Mouse (Mus musculus): ENCODE measurements around the gene Sh3rf1. TPM values are rescaled to one million over a fixed set of nuclear protein-coding genes. Genes with fewer than 3 reads are reported as not detected.
A peak's percentile ranks its signal among the peaks of the same experiment; 100 is the strongest.

Sh3rf1 gene
- polyA plus RNA-seq, 1 experiment from 2014 or later, result 6.4 TPM

- Histone ChIP-seq H3K9me3 (replicated peaks; ENCODE audit: control insufficient read depth, low read length) (no peaks in the 10 kb centered on the region), H3K36me3 (ENCODE audit: control insufficient read depth, insufficient read depth, low read length) (0 out of 2 replicates have a peak, but pooled peaks cover 3% of the 10 kb centered on the region), H3K4me1 (ENCODE audit: control insufficient read depth, insufficient read depth, low read length) (peaks cover 14% of the 10 kb centered on the region), H3K9ac (ENCODE audit: low read depth, low read length) (no peak overlapping the region), H3K27me3 (ENCODE audit: control insufficient read depth, insufficient read depth, low read length) (no peaks in the 10 kb centered on the region), H3K27ac (ENCODE audit: low read depth, low read length) (no peak overlapping the region), H3K4me3 (ENCODE audit: low read depth, low read length) (no peak overlapping the region), H3K4me2 (no peak overlapping the region)
- WGBS (ENCODE audit: insufficient replicate concordance), result 74% methylated on average over 9 of the region's 9 CpGs
- no peak for ATAC-seq (replicated peaks; ENCODE audit: insufficient number of reproducible peaks, low FRiP score, low TSS enrichment)
These were observed 160.9 kb downstream of the Sh3rf1 start for GRCm38 (mm10) chr8:61384536-61384935.

GRCm38 (mm10) chr8:61385502-61386191 is 162.0 kb downstream of the Sh3rf1 start:
- H3K9ac ChIP-seq (ENCODE audit: low read depth, low read length), result no peak overlapping the region
- no peak overlapping the region for H3K4me3 ChIP-seq (ENCODE audit: low read depth, low read length)
- no peak overlapping the region for H3K4me2 ChIP-seq
- H3K27ac ChIP-seq (ENCODE audit: low read depth, low read length), result no peak overlapping the region
- peaks cover 14% of the 10 kb centered on the region for H3K4me1 ChIP-seq (ENCODE audit: control insufficient read depth, insufficient read depth, low read length)
- no peaks in the 10 kb centered on the region for H3K9me3 ChIP-seq (replicated peaks; ENCODE audit: control insufficient read depth, low read length)
- H3K36me3 ChIP-seq (ENCODE audit: control insufficient read depth, insufficient read depth, low read length), result 0 out of 2 replicates have a peak, but pooled peaks cover 3% of the 10 kb centered on the region
- H3K27me3 ChIP-seq (ENCODE audit: control insufficient read depth, insufficient read depth, low read length), result no peaks in the 10 kb centered on the region
- 82% methylated on average over 11 of the region's 11 CpGs for WGBS (ENCODE audit: insufficient replicate concordance)
- ATAC-seq (replicated peaks; ENCODE audit: insufficient number of reproducible peaks, low FRiP score, low TSS enrichment), result no peak

DNA sequence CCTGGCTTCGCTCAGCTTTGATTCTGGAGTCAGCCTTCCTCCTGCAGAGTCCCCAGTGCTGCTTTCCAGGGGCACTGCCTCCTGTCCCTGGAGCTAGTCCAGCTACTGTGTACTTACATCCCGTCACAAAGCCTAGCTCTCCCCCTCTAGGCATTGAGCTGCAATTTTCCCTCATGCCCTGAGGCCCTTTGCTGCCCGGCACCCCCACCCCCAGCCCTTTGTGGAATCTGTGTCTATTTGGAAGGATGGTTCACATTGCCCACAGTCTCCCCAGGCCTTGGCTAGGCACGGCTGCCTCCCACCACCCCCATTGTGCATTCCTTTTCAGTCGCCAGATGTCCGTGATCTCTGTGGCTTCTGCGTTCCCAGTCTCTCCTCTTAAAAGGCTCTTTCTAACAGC is 163.0 kb downstream of the Sh3rf1 start:
- Histone ChIP-seq H3K27ac (ENCODE audit: low read depth, low read length) (no peak overlapping the region), H3K4me1 (ENCODE audit: control insufficient read depth, insufficient read depth, low read length) (peaks cover 14% of the 10 kb centered on the region), H3K27me3 (ENCODE audit: control insufficient read depth, insufficient read depth, low read length) (no peaks in the 10 kb centered on the region), H3K4me3 (ENCODE audit: low read depth, low read length) (no peak overlapping the region), H3K36me3 (ENCODE audit: control insufficient read depth, insufficient read depth, low read length) (0 out of 2 replicates have a peak, but pooled peaks cover 3% of the 10 kb centered on the region), H3K9me3 (replicated peaks; ENCODE audit: control insufficient read depth, low read length) (no peaks in the 10 kb centered on the region), H3K4me2 (no peak overlapping the region), H3K9ac (ENCODE audit: low read depth, low read length) (no peak overlapping the region)
- ATAC-seq (replicated peaks; ENCODE audit: insufficient number of reproducible peaks, low FRiP score, low TSS enrichment), result 0 out of 2 replicates have a peak, but pooled peaks have one; percentile 37
- whole genome bisulfite sequencing (ENCODE audit: insufficient replicate concordance), result 31% methylated on average over 7 of the region's 7 CpGs

DNA sequence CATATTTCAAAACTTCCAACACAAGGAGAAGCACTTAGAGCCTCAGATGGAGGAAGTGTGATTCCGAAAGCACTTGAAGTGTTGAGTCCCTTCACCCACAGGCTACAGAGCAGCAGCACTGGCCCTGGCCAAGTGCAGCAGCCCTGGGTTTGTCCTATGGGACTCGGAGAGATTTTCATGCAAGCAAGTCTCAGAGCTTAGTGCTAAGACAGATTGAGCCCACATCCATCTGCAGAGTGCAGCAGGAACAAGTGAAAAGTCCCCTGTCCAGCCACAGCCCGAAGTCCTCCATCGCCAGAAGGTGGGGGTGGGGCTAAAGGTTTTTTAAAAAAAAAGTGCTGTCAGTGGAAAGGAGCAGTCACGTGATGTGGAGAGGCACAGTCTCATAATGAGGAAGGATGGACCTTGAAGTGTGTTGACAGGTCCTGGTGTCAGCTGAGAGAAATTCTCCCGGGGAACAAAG is 163.9 kb downstream of the Sh3rf1 start:
- Histone ChIP-seq H3K4me3 (ENCODE audit: low read depth, low read length) (no peak overlapping the region), H3K36me3 (ENCODE audit: control insufficient read depth, insufficient read depth, low read length) (0 out of 2 replicates have a peak, but pooled peaks cover 3% of the 10 kb centered on the region), H3K27me3 (ENCODE audit: control insufficient read depth, insufficient read depth, low read length) (no peaks in the 10 kb centered on the region), H3K9ac (ENCODE audit: low read depth, low read length) (no peak overlapping the region), H3K9me3 (replicated peaks; ENCODE audit: control insufficient read depth, low read length) (no peaks in the 10 kb centered on the region), H3K27ac (ENCODE audit: low read depth, low read length) (no peak overlapping the region), H3K4me1 (ENCODE audit: control insufficient read depth, insufficient read depth, low read length) (peaks cover 11% of the 10 kb centered on the region), H3K4me2 (peak overlapping the region; percentile 38; the same call in 1 of the 2 replicates)
- 28% methylated on average over 6 of the region's 6 CpGs for WGBS (ENCODE audit: insufficient replicate concordance)
- peak; percentile 33; the same call in 1 of the 2 replicates for ATAC-seq (replicated peaks; ENCODE audit: insufficient number of reproducible peaks, low FRiP score, low TSS enrichment)

DNA sequence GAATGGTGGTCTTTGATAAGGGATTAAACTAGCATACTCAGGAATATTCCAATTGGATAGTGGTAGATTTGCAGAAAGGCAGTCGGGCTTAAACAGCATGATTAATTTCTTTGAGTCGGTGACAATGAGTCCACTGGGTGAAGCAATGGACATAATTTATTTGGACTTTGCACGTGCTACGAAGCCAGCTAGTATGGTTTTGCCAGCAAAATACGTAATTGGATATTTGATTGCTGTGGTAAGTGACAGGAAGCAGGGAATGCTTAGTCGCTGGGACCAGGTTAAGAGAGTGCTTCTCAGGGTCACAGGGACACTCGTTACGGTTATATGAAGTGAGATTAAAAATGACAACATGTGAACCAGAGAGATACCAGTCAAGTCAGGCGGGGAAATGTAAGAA is 164.7 kb downstream of the Sh3rf1 start:
- Histone ChIP-seq H3K27me3 (ENCODE audit: control insufficient read depth, insufficient read depth, low read length) (no peaks in the 10 kb centered on the region; the same call in 1 of the 2 replicates), H3K9ac (ENCODE audit: low read depth, low read length) (no peak overlapping the region), H3K27ac (ENCODE audit: low read depth, low read length) (no peak overlapping the region), H3K36me3 (ENCODE audit: control insufficient read depth, insufficient read depth, low read length) (0 out of 2 replicates have a peak, but pooled peaks cover 3% of the 10 kb centered on the region), H3K4me1 (ENCODE audit: control insufficient read depth, insufficient read depth, low read length) (peaks cover 11% of the 10 kb centered on the region), H3K9me3 (replicated peaks; ENCODE audit: control insufficient read depth, low read length) (no peaks in the 10 kb centered on the region), H3K4me3 (ENCODE audit: low read depth, low read length) (no peak overlapping the region), H3K4me2 (no peak overlapping the region)
- 76% methylated on average over 9 of the region's 9 CpGs for WGBS (ENCODE audit: insufficient replicate concordance)
- ATAC-seq (replicated peaks; ENCODE audit: insufficient number of reproducible peaks, low FRiP score, low TSS enrichment), result no peak

- H3K9ac ChIP-seq (ENCODE audit: low read depth, low read length), result no peak overlapping the region
- no peaks in the 10 kb centered on the region; the same call in 1 of the 2 replicates for H3K27me3 ChIP-seq (ENCODE audit: control insufficient read depth, insufficient read depth, low read length)
- no peak for ATAC-seq (replicated peaks; ENCODE audit: insufficient number of reproducible peaks, low FRiP score, low TSS enrichment)
- H3K27ac ChIP-seq (ENCODE audit: low read depth, low read length), result no peak overlapping the region
- no peak overlapping the region for H3K4me2 ChIP-seq
- no peaks in the 10 kb centered on the region for H3K9me3 ChIP-seq (replicated peaks; ENCODE audit: control insufficient read depth, low read length)
- H3K4me3 ChIP-seq (ENCODE audit: low read depth, low read length), result no peak overlapping the region
- 82% methylated on average over 18 of the region's 18 CpGs for WGBS (ENCODE audit: insufficient replicate concordance)
- H3K36me3 ChIP-seq (ENCODE audit: control insufficient read depth, insufficient read depth, low read length), result no peaks in the 10 kb centered on the region
- H3K4me1 ChIP-seq (ENCODE audit: control insufficient read depth, insufficient read depth, low read length), result peaks cover 11% of the 10 kb centered on the region
These were observed 166.8 kb downstream of the Sh3rf1 start for GRCm38 (mm10) chr8:61390307-61391057.

- Histone ChIP-seq H3K4me1 (ENCODE audit: control insufficient read depth, insufficient read depth, low read length) (peaks cover 11% of the 10 kb centered on the region), H3K4me2 (no peak overlapping the region), H3K36me3 (ENCODE audit: control insufficient read depth, insufficient read depth, low read length) (no peaks in the 10 kb centered on the region), H3K9ac (ENCODE audit: low read depth, low read length) (no peak overlapping the region), H3K27me3 (ENCODE audit: control insufficient read depth, insufficient read depth, low read length) (no peaks in the 10 kb centered on the region; the same call in 1 of the 2 replicates), H3K9me3 (replicated peaks; ENCODE audit: control insufficient read depth, low read length) (no peaks in the 10 kb centered on the region), H3K4me3 (ENCODE audit: low read depth, low read length) (no peak overlapping the region), H3K27ac (ENCODE audit: low read depth, low read length) (no peak overlapping the region)
- no peak for ATAC-seq (replicated peaks; ENCODE audit: insufficient number of reproducible peaks, low FRiP score, low TSS enrichment)
- WGBS (ENCODE audit: insufficient replicate concordance), result 70% methylated on average over 13 of the region's 13 CpGs
These were observed 167.4 kb downstream of the Sh3rf1 start for GRCm38 (mm10) chr8:61391058-61391434.

DNA sequence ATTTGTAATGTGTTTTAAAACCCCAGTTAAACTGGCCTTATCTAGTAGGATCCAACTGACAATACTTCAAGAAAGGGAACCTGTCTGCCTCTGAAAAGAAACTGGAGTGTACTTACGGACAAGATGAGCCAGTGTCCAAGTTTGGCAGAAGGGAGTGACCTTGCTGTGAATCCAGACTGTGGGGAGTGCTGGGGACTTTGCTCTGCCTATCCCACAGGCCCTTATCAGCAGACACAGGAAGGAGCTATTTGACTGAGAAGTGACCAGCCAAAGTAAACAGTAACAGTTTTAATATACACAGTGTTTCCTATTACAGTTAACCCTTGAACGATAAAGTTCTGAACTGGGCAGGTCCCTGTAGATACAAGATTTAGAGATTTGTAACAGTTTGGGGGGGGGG is 173.5 kb downstream of the Sh3rf1 start:
- ATAC-seq (replicated peaks; ENCODE audit: insufficient number of reproducible peaks, low FRiP score, low TSS enrichment), result peak; percentile 64; the same call in 1 of the 2 replicates
- peaks cover 8% of the 10 kb centered on the region for H3K4me1 ChIP-seq (ENCODE audit: control insufficient read depth, insufficient read depth, low read length)
- no peak overlapping the region for H3K9ac ChIP-seq (ENCODE audit: low read depth, low read length)
- H3K9me3 ChIP-seq (replicated peaks; ENCODE audit: control insufficient read depth, low read length), result no peaks in the 10 kb centered on the region
- no peaks in the 10 kb centered on the region; the same call in 1 of the 2 replicates for H3K27me3 ChIP-seq (ENCODE audit: control insufficient read depth, insufficient read depth, low read length)
- 16% methylated on average over 2 of the region's 2 CpGs for WGBS (ENCODE audit: insufficient replicate concordance)
- no peaks in the 10 kb centered on the region for H3K36me3 ChIP-seq (ENCODE audit: control insufficient read depth, insufficient read depth, low read length)
- H3K4me3 ChIP-seq (ENCODE audit: low read depth, low read length), result no peak overlapping the region
- H3K4me2 ChIP-seq, result peak overlapping the region; percentile 20; the same call in 1 of the 2 replicates
- H3K27ac ChIP-seq (ENCODE audit: low read depth, low read length), result no peak overlapping the region

Data from heart, embryonic 11.5 days (tissue).